Mouse (Mus musculus): ENCODE results near the gene 1700030J22Rik. TPM values are rescaled to one million over a fixed set of nuclear protein-coding genes. Genes with fewer than 3 reads are reported as not detected.

Gene 1700030J22Rik
- polyA plus RNA-seq, 1 experiment from 2014 or later, result 4.4 TPM

GRCm38 (mm10) chr8:116975066-116975465 is 3.7 kb downstream of the 1700030J22Rik start:
- Histone ChIP-seq H3K9ac (ENCODE audit: low read length) (no peak overlapping the region; the same call in 1 of the 2 replicates), H3K27me3 (ENCODE audit: control insufficient read depth, insufficient read depth, low read length) (no peaks in the 10 kb centered on the region), H3K4me3 (ENCODE audit: low read depth, low read length) (no peak overlapping the region), H3K9me3 (ENCODE audit: control insufficient read depth, low read length) (no peaks in the 10 kb centered on the region), H3K4me1 (replicated peaks; ENCODE audit: control insufficient read depth, insufficient read depth, low read length) (peaks cover 6% of the 10 kb centered on the region; the same call in 1 of the 2 replicates), H3K4me2 (ENCODE audit: low read depth, low read length, severe bottlenecking) (no peak overlapping the region), H3K36me3 (ENCODE audit: control insufficient read depth, insufficient read depth, low read length) (no peaks in the 10 kb centered on the region), H3K27ac (ENCODE audit: low read depth, low read length) (no peak overlapping the region)
- 25% methylated on average over 5 of the region's 5 CpGs for WGBS
- DNase-seq (ENCODE audit: low spot score) (no peak), ATAC-seq (replicated peaks; ENCODE audit: low FRiP score) (no peak)

GRCm38 (mm10) chr8:116969531-116969930 is 9.2 kb downstream of the 1700030J22Rik start:
- Histone ChIP-seq H3K27me3 (ENCODE audit: control insufficient read depth, insufficient read depth, low read length) (no peaks in the 10 kb centered on the region), H3K4me1 (replicated peaks; ENCODE audit: control insufficient read depth, insufficient read depth, low read length) (no peaks in the 10 kb centered on the region), H3K27ac (ENCODE audit: low read depth, low read length) (no peak overlapping the region), H3K9ac (ENCODE audit: low read length) (no peak overlapping the region), H3K4me2 (ENCODE audit: low read depth, low read length, severe bottlenecking) (no peak overlapping the region), H3K36me3 (ENCODE audit: control insufficient read depth, insufficient read depth, low read length) (no peaks in the 10 kb centered on the region), H3K4me3 (ENCODE audit: low read depth, low read length) (no peak overlapping the region), H3K9me3 (ENCODE audit: control insufficient read depth, low read length) (no peaks in the 10 kb centered on the region)
- no peak for ATAC-seq (replicated peaks; ENCODE audit: low FRiP score)
- DNase-seq (ENCODE audit: low spot score), result no peak
- 85% methylated on average over 6 of the region's 6 CpGs for WGBS

- Histone ChIP-seq H3K4me1 (replicated peaks; ENCODE audit: control insufficient read depth, insufficient read depth, low read length) (no peaks in the 10 kb centered on the region), H3K9ac (ENCODE audit: low read length) (no peak overlapping the region), H3K9me3 (ENCODE audit: control insufficient read depth, low read length) (no peaks in the 10 kb centered on the region), H3K4me3 (ENCODE audit: low read depth, low read length) (no peak overlapping the region), H3K4me2 (ENCODE audit: low read depth, low read length, severe bottlenecking) (no peak overlapping the region), H3K36me3 (ENCODE audit: control insufficient read depth, insufficient read depth, low read length) (peaks cover 3% of the 10 kb centered on the region; the same call in 1 of the 2 replicates), H3K27ac (ENCODE audit: low read depth, low read length) (no peak overlapping the region), H3K27me3 (ENCODE audit: control insufficient read depth, insufficient read depth, low read length) (no peaks in the 10 kb centered on the region)
- WGBS, result 93% methylated on average over 9 of the region's 9 CpGs
- ATAC-seq (replicated peaks; ENCODE audit: low FRiP score) (no peak), DNase-seq (ENCODE audit: low spot score) (no peak)
Observed at GRCm38 (mm10) chr8:116954415-116954814, 24.3 kb downstream of the 1700030J22Rik start.

DNA sequence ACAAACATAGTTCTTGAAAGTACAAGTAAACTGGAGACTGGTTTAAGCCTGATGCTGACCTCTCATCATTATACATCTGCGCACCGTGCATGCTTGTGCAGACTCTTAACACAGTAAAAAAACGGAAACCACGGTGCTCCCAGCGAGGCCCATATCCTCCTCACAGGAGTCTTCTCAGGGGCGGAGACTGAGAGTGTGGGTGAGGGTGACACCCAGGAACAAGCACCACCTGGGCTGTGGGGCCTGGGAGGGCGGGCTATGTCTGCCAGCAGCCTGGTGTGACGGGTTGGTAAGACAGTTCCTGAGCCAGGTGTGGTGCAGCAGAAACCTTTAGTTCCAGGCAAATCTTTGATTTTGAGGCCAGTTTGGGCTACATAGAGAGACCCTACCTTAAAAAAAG is 26.3 kb downstream of the 1700030J22Rik start:
- WGBS, result 95% methylated on average over 8 of the region's 8 CpGs
- H3K4me3 ChIP-seq (ENCODE audit: low read depth, low read length), result no peak overlapping the region
- H3K4me1 ChIP-seq (replicated peaks; ENCODE audit: control insufficient read depth, insufficient read depth, low read length), result no peaks in the 10 kb centered on the region

GRCm38 (mm10) chr8:116951778-116952177 is 27.0 kb downstream of the 1700030J22Rik start:
- DNase-seq (ENCODE audit: low spot score) (no peak), ATAC-seq (replicated peaks; ENCODE audit: low FRiP score) (no peak)
- Histone ChIP-seq H3K4me3 (ENCODE audit: low read depth, low read length) (no peak overlapping the region), H3K36me3 (ENCODE audit: control insufficient read depth, insufficient read depth, low read length) (no peaks in the 10 kb centered on the region; the same call in 1 of the 2 replicates), H3K4me1 (replicated peaks; ENCODE audit: control insufficient read depth, insufficient read depth, low read length) (no peaks in the 10 kb centered on the region), H3K27me3 (ENCODE audit: control insufficient read depth, insufficient read depth, low read length) (no peaks in the 10 kb centered on the region), H3K27ac (ENCODE audit: low read depth, low read length) (no peak overlapping the region), H3K9me3 (ENCODE audit: control insufficient read depth, low read length) (no peaks in the 10 kb centered on the region), H3K4me2 (ENCODE audit: low read depth, low read length, severe bottlenecking) (no peak overlapping the region), H3K9ac (ENCODE audit: low read length) (no peak overlapping the region)
- 91% methylated on average over 2 of the region's 2 CpGs for WGBS

More for the DNA sequence above, 26.3 kb downstream of the 1700030J22Rik start:
- Histone ChIP-seq H3K27ac (ENCODE audit: low read depth, low read length) (no peak overlapping the region), H3K36me3 (ENCODE audit: control insufficient read depth, insufficient read depth, low read length) (peaks cover 3% of the 10 kb centered on the region; the same call in 1 of the 2 replicates), H3K4me2 (ENCODE audit: low read depth, low read length, severe bottlenecking) (no peak overlapping the region), H3K9ac (ENCODE audit: low read length) (no peak overlapping the region), H3K27me3 (ENCODE audit: control insufficient read depth, insufficient read depth, low read length) (no peaks in the 10 kb centered on the region), H3K9me3 (ENCODE audit: control insufficient read depth, low read length) (no peaks in the 10 kb centered on the region)
- ATAC-seq (replicated peaks; ENCODE audit: low FRiP score) (no peak), DNase-seq (ENCODE audit: low spot score) (no peak)

DNA sequence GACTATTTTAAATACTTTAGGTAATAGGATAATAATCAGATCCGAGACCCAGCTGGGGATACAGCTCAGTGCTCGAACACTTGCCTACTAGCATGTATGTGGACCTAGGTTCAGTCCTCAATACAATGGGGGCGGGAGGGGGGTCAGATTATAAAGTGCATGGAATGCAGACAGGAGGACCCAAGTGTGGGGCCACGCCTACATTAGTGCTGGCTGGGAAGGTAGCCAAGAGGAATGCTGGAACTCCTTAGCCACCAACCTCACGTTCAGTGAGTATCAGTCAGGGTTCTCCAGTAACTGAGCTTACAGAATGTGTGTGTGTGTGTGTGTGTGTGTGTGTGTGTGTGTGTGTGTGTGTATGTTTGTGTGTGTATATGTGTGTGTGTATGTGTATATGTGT is 27.4 kb downstream of the 1700030J22Rik start:
- 80% methylated on average over 5 of the region's 5 CpGs for WGBS
- Histone ChIP-seq H3K27me3 (ENCODE audit: control insufficient read depth, insufficient read depth, low read length) (no peaks in the 10 kb centered on the region), H3K27ac (ENCODE audit: low read depth, low read length) (no peak overlapping the region), H3K9me3 (ENCODE audit: control insufficient read depth, low read length) (no peaks in the 10 kb centered on the region), H3K4me3 (ENCODE audit: low read depth, low read length) (no peak overlapping the region), H3K36me3 (ENCODE audit: control insufficient read depth, insufficient read depth, low read length) (no peaks in the 10 kb centered on the region; the same call in 1 of the 2 replicates), H3K4me2 (ENCODE audit: low read depth, low read length, severe bottlenecking) (no peak overlapping the region), H3K9ac (ENCODE audit: low read length) (no peak overlapping the region), H3K4me1 (replicated peaks; ENCODE audit: control insufficient read depth, insufficient read depth, low read length) (no peaks in the 10 kb centered on the region)
- DNase-seq (ENCODE audit: low spot score) (no peak), ATAC-seq (replicated peaks; ENCODE audit: low FRiP score) (no peak)

DNA sequence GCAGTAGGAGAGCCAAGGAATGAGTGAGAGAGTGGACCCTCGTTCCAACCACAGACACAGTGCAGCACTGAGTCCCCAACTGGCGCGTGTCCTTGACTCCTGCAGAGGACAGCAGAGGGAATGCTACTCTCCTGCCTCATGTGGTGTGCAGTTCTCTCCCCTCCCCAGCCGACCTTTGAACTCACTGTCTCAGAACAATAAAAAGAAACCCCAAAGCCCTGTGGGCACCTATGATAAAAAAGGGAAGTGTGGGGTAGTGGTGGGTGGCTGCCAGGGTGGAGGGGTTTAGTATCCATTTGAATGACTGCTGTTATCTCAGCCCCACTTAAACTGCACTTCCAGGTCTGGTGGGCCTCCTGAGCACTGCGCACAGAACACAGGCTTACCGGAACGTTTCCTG is 31.2 kb downstream of the 1700030J22Rik start:
- 91% methylated on average over 7 of the region's 7 CpGs for WGBS
- Histone ChIP-seq H3K4me1 (replicated peaks; ENCODE audit: control insufficient read depth, insufficient read depth, low read length) (peaks cover 9% of the 10 kb centered on the region), H3K27me3 (ENCODE audit: control insufficient read depth, insufficient read depth, low read length) (no peaks in the 10 kb centered on the region), H3K4me3 (ENCODE audit: low read depth, low read length) (no peak overlapping the region), H3K27ac (ENCODE audit: low read depth, low read length) (no peak overlapping the region), H3K9me3 (ENCODE audit: control insufficient read depth, low read length) (no peaks in the 10 kb centered on the region), H3K36me3 (ENCODE audit: control insufficient read depth, insufficient read depth, low read length) (no peaks in the 10 kb centered on the region), H3K4me2 (ENCODE audit: low read depth, low read length, severe bottlenecking) (no peak overlapping the region), H3K9ac (ENCODE audit: low read length) (no peak overlapping the region)
- DNase-seq (ENCODE audit: low spot score) (no peak), ATAC-seq (replicated peaks; ENCODE audit: low FRiP score) (no peak)

GRCm38 (mm10) chr8:116946851-116947250 is 31.9 kb downstream of the 1700030J22Rik start:
- 89% methylated on average over 6 of the region's 6 CpGs for WGBS
- ATAC-seq (replicated peaks; ENCODE audit: low FRiP score), result no peak

DNA sequence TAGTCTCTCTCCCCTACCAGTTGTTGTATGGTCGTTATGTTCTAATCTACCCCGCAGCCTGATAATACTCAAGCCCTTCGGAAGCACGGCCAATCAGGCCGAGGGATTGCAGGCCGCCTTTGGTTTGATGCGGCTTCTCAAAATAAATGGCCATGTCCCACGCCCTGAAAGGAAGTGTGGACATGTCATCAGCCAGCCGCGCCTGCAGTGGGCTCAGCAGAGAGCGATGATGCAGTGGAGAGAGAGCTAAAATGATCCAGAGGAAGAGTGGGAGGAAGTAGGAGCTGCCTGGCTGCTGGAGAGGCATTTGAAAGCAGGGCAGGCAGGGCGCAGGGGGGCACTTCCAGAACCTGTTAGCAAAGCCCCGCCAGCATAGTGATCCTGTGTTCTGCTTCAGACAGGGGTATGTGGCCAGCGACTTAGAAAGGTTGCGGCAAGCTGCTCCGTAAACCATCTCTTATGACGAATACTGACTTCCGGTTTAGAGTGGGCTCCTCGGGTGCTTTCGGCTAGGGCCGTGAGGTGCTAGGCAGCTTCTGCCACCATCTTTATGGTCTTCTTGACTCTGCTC is 32.4 kb downstream of the 1700030J22Rik start:
- peaks cover 9% of the 10 kb centered on the region for H3K4me1 ChIP-seq (replicated peaks; ENCODE audit: control insufficient read depth, insufficient read depth, low read length)
- DNase-seq (ENCODE audit: low spot score) (no peak), ATAC-seq (replicated peaks; ENCODE audit: low FRiP score) (no peak)
- H3K36me3 ChIP-seq (ENCODE audit: control insufficient read depth, insufficient read depth, low read length), result no peaks in the 10 kb centered on the region
- no peak overlapping the region for H3K4me3 ChIP-seq (ENCODE audit: low read depth, low read length)
- H3K4me2 ChIP-seq (ENCODE audit: low read depth, low read length, severe bottlenecking), result no peak overlapping the region
- no peak overlapping the region for H3K9ac ChIP-seq (ENCODE audit: low read length)
- H3K27ac ChIP-seq (ENCODE audit: low read depth, low read length), result no peak overlapping the region
- no peaks in the 10 kb centered on the region for H3K9me3 ChIP-seq (ENCODE audit: control insufficient read depth, low read length)
- 87% methylated on average over 21 of the region's 21 CpGs for WGBS
- H3K27me3 ChIP-seq (ENCODE audit: control insufficient read depth, insufficient read depth, low read length), result no peaks in the 10 kb centered on the region

More at GRCm38 (mm10) chr8:116946851-116947250, 31.9 kb downstream of the 1700030J22Rik start:
- H3K4me1 ChIP-seq (replicated peaks; ENCODE audit: control insufficient read depth, insufficient read depth, low read length), result peaks cover 9% of the 10 kb centered on the region
- H3K36me3 ChIP-seq (ENCODE audit: control insufficient read depth, insufficient read depth, low read length), result no peaks in the 10 kb centered on the region
- H3K4me2 ChIP-seq (ENCODE audit: low read depth, low read length, severe bottlenecking), result no peak overlapping the region
- H3K27ac ChIP-seq (ENCODE audit: low read depth, low read length), result no peak overlapping the region
- no peak for DNase-seq (ENCODE audit: low spot score)
- no peak overlapping the region for H3K9ac ChIP-seq (ENCODE audit: low read length)
- H3K27me3 ChIP-seq (ENCODE audit: control insufficient read depth, insufficient read depth, low read length), result no peaks in the 10 kb centered on the region
- no peaks in the 10 kb centered on the region for H3K9me3 ChIP-seq (ENCODE audit: control insufficient read depth, low read length)
- H3K4me3 ChIP-seq (ENCODE audit: low read depth, low read length), result no peak overlapping the region

Measured in forebrain, embryonic 11.5 days (tissue).